Mouse (Mus musculus): ENCODE results near the gene Pbrm1.

Pbrm1 gene

DNA sequence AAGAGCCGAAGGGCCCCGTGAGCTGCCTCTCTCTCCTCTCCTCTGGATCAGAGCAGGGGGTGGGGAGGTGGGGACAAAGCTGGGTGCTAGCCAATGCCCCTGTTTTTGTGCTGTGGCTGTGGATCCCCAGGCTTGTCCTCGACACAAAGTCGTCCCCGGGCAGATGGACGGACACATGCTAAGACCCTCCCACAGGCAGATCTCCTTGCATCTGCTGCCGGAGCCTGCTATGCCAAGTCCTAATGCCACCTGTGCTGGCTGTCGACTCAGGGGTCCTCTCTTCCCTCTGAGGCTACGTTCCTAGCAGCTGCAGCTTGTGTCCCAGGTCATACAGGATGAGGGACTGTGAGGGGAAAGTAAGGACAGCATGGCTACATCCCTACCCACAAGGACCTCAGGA is 147.9 kb downstream of the Pbrm1 start:
- no peak for DNase-seq (ENCODE audit: low read depth, low spot score)

GRCm38 (mm10) chr14:31168425-31168824 is 149.5 kb downstream of the Pbrm1 start, which contains the start of gene Stab1:
TSS of gene Stab1 (minus strand) at chr14:31168641.
- no peak for DNase-seq (ENCODE audit: low read depth, low spot score)

DNA sequence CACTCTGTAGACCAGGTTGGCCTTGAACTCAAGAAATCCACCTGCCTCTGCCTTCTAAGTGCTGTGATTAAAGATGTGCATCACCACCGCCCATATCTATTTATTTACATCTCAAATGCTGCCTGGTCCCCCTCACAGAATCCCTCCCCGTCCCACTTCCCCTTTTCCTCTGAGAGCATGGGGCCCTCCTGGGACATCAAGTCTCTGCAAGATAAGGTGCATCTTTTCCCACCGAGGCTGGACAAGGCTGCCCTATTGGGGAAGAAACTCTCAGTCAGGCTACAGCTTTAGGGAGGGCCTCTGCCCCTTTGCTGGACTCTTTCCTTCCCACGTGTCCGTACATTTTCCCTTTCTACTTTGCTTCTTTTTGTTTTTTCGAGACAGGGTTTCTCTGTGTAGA is 150.6 kb downstream of the Pbrm1 start:
- no peak for DNase-seq (ENCODE audit: low read depth, low spot score)

GRCm38 (mm10) chr14:31170963-31171362 is 152.0 kb downstream of the Pbrm1 start:
- DNase-seq (ENCODE audit: low read depth, low spot score), result no peak
